Mouse (Mus musculus): ENCODE data around the gene Net1. TPM values are rescaled to one million over a fixed set of nuclear protein-coding genes. Genes with fewer than 3 reads are reported as not detected.
"Not testable (repeated sequence)": the region's sequence is repeated elsewhere in the genome, so short reads cannot be mapped to it uniquely, and the experiment has no call there.

The Net1 gene
- polyA plus RNA-seq, 1 experiment from 2014 or later, result 151 TPM

- ATAC-seq (ENCODE audit: insufficient number of reproducible peaks, low FRiP score, low TSS enrichment, low read depth), result no peak
- H3K4me2 ChIP-seq, result no peak overlapping the region
- no peaks in the 10 kb centered on the region for H3K36me3 ChIP-seq
- no peak overlapping the region for H3K4me3 ChIP-seq
- H3K4me1 ChIP-seq, result peaks cover 3% of the 10 kb centered on the region; the same call in 1 of the 2 replicates
- H3K27me3 ChIP-seq, result no peaks in the 10 kb centered on the region
- no peak overlapping the region for H3K9ac ChIP-seq
- H3K27ac ChIP-seq, result no peak overlapping the region
- WGBS, result 88% methylated on average over 1 of the region's 1 CpGs
- no peaks in the 10 kb centered on the region for H3K9me3 ChIP-seq
Measured at GRCm38 (mm10) chr13:3856252-3856651, 61.8 kb downstream of the Net1 start.

GRCm38 (mm10) chr13:3854856-3855255 is 63.2 kb downstream of the Net1 start:
- H3K4me2 ChIP-seq, result no peak overlapping the region
- peaks cover 3% of the 10 kb centered on the region; the same call in 1 of the 2 replicates for H3K4me1 ChIP-seq
- no peaks in the 10 kb centered on the region for H3K36me3 ChIP-seq
- H3K9ac ChIP-seq, result no peak overlapping the region
- WGBS, result 85% methylated on average over 2 of the region's 2 CpGs
- no peaks in the 10 kb centered on the region for H3K9me3 ChIP-seq
- H3K27ac ChIP-seq, result no peak overlapping the region
- no peak for ATAC-seq (ENCODE audit: insufficient number of reproducible peaks, low FRiP score, low TSS enrichment, low read depth)
- no peak overlapping the region for H3K4me3 ChIP-seq
- H3K27me3 ChIP-seq, result no peaks in the 10 kb centered on the region

GRCm38 (mm10) chr13:3853648-3854333 is 64.2 kb downstream of the Net1 start, which contains the start of gene Calm5:
Gene Calm5 (plus strand): TSS chr13:3854173.
- not testable (repeated sequence) for H3K4me1 ChIP-seq; H3K27me3 ChIP-seq; H3K36me3 ChIP-seq; H3K9ac ChIP-seq; H3K4me2 ChIP-seq; H3K4me3 ChIP-seq; ATAC-seq (ENCODE audit: insufficient number of reproducible peaks, low FRiP score, low TSS enrichment, low read depth); H3K27ac ChIP-seq; H3K9me3 ChIP-seq
- 85% methylated on average over 3 of the region's 3 CpGs for WGBS

GRCm38 (mm10) chr13:3850330-3850729 is 67.7 kb downstream of the Net1 start:
- no peak overlapping the region for H3K9ac ChIP-seq
- H3K27ac ChIP-seq, result no peak overlapping the region
- 45% methylated on average over 1 of the region's 1 CpGs for WGBS
- no peak overlapping the region for H3K4me3 ChIP-seq
- no peaks in the 10 kb centered on the region for H3K27me3 ChIP-seq
- no peaks in the 10 kb centered on the region for H3K4me1 ChIP-seq
- no peak for ATAC-seq (ENCODE audit: insufficient number of reproducible peaks, low FRiP score, low TSS enrichment, low read depth)
- no peak overlapping the region for H3K4me2 ChIP-seq
- H3K36me3 ChIP-seq, result no peaks in the 10 kb centered on the region
- no peaks in the 10 kb centered on the region for H3K9me3 ChIP-seq

GRCm38 (mm10) chr13:3840662-3841061 is 77.4 kb downstream of the Net1 start:
- not testable (repeated sequence) for H3K9me3 ChIP-seq; H3K27ac ChIP-seq; H3K27me3 ChIP-seq; H3K36me3 ChIP-seq; H3K4me3 ChIP-seq; H3K4me2 ChIP-seq; H3K9ac ChIP-seq; H3K4me1 ChIP-seq; ATAC-seq (ENCODE audit: insufficient number of reproducible peaks, low FRiP score, low TSS enrichment, low read depth)

GRCm38 (mm10) chr13:3837312-3837807 is 80.7 kb downstream of the Net1 start, which contains the start of gene Calm4:
Gene Calm4 (plus strand): TSS chr13:3837757.
- H3K9me3 ChIP-seq; H3K4me2 ChIP-seq; ATAC-seq (ENCODE audit: insufficient number of reproducible peaks, low FRiP score, low TSS enrichment, low read depth); H3K27ac ChIP-seq; H3K4me3 ChIP-seq; H3K27me3 ChIP-seq; H3K9ac ChIP-seq; H3K4me1 ChIP-seq; H3K36me3 ChIP-seq: not testable (repeated sequence)

- H3K9ac ChIP-seq; ATAC-seq (ENCODE audit: insufficient number of reproducible peaks, low FRiP score, low TSS enrichment, low read depth); H3K4me3 ChIP-seq; H3K4me2 ChIP-seq; H3K27ac ChIP-seq; H3K27me3 ChIP-seq; H3K36me3 ChIP-seq; H3K4me1 ChIP-seq; H3K9me3 ChIP-seq: not testable (repeated sequence)
Measured at GRCm38 (mm10) chr13:3833644-3834043, 84.4 kb downstream of the Net1 start.

- Histone ChIP-seq H3K4me1 (no peaks in the 10 kb centered on the region), H3K36me3 (no peaks in the 10 kb centered on the region), H3K9ac (no peak overlapping the region), H3K4me3 (no peak overlapping the region), H3K27ac (peak overlapping the region; percentile 54), H3K4me2 (no peak overlapping the region), H3K9me3 (no peaks in the 10 kb centered on the region), H3K27me3 (no peaks in the 10 kb centered on the region)
- WGBS, result 41% methylated on average over 2 of the region's 2 CpGs
- ATAC-seq (ENCODE audit: insufficient number of reproducible peaks, low FRiP score, low TSS enrichment, low read depth), result no peak
Measured at GRCm38 (mm10) chr13:3832450-3832849, 85.6 kb downstream of the Net1 start.

Small RNA genes within 50 kb of the gene (microRNA-seq; reads per million reads assigned to microRNA genes)
- not detected for gene Gm22460

Other genes starting within 250 kb of the Net1 start
- 22.0 and 22.9 TPM in 2 replicates for gene Calml3, start 113.9 kb downstream of the Net1 start, polyA plus RNA-seq (2015; fragmentation: Nextera tagmentation; extraction: Ambion mirVana)
- gene Calm4, start 80.5 kb downstream of the Net1 start, polyA plus RNA-seq (2015; fragmentation: Nextera tagmentation; extraction: Ambion mirVana), result 596 and 780 TPM in 2 replicates
- gene Calm5, start 64.0 kb downstream of the Net1 start, polyA plus RNA-seq (2015; fragmentation: Nextera tagmentation; extraction: Ambion mirVana), result 3.2 and 3.5 TPM in 2 replicates
- not detected in 2 replicates for gene Tubal3, start 54 bp upstream of the Net1 start, polyA plus RNA-seq (2015; fragmentation: Nextera tagmentation; extraction: Ambion mirVana)
- not detected in 2 replicates for gene Ucn3, start 27.1 kb upstream of the Net1 start, polyA plus RNA-seq (2015; fragmentation: Nextera tagmentation; extraction: Ambion mirVana)
- 2.1 and 2.7 TPM in 2 replicates for gene Akr1c14, start 130.8 kb upstream of the Net1 start, polyA plus RNA-seq (2015; fragmentation: Nextera tagmentation; extraction: Ambion mirVana)
- gene Akr1c18, start 232.4 kb upstream of the Net1 start, polyA plus RNA-seq (2015; fragmentation: Nextera tagmentation; extraction: Ambion mirVana), result 0.24 and 1.1 TPM in 2 replicates

Data from limb, embryonic 15.5 days (tissue).